Mouse (Mus musculus) liver, postnatal 0 days (tissue): ENCODE measurements around the gene Fggy.

Source experiments
- CTCF ChIP-seq: sonication (generic); IDR thresholded peaks from 2 replicates; pipeline ENCODE4 v1.5.1; 2016; ENCODE audit warnings: antibody characterized with exemption, low read depth
- EP300 ChIP-seq: IDR thresholded peaks from 2 replicates; pipeline ENCODE4 v1.6.1; 2016; ENCODE audit warnings: antibody characterized with exemption, low read depth, mild to moderate bottlenecking

- TF ChIP-seq CTCF = no peak
- peak; percentile 60; the same call in 1 of the 2 replicates for TF ChIP-seq EP300
Measured at GRCm38 (mm10) chr4:95741115-95741734, 183.9 kb downstream of the Fggy start.
